Mouse (Mus musculus) left cerebral cortex, postnatal 10 days (tissue): ENCODE results near the gene Lamb1. TPM values are rescaled to one million over a fixed set of nuclear protein-coding genes. Genes with fewer than 3 reads are reported as not detected.
A peak's percentile ranks its signal among the peaks of the same experiment; 100 is the strongest.

ENCODE experiments used
- DNase-seq, 2 experiments: peaks; one replicate each; pipeline ENCODE4 v3.0.0; 2021 to 2022; ENCODE audit warnings: low spot score in 2 of 2, mixed read lengths in 1 of 2; ENCODE audit errors: extremely low spot score in 1 of 2
- intact Hi-C: fragments of 180-260 bp; cut with DNase I; formaldehyde crosslinking; loops from one replicate; pipeline ENCODE4 v1.15.1; 2025
- total RNA-seq, 2 experiments: library from RNA; stranded (reverse); gene quantifications; 2 replicates each; pipeline ENCODE4 v1.2.3; 2021

Lamb1 gene
- total RNA-seq, 2 experiments from 2014 or later: 33.1 to 35.1 TPM

- intact Hi-C loops: no loop called here
- DNase-seq: no peak
Measured at GRCm38 (mm10) chr12:31302766-31303511, 37.9 kb downstream of the Lamb1 start.

GRCm38 (mm10) chr12:31306075-31306675 lies 41.1 kb downstream of the Lamb1 start:
- DNase-seq: peak in 1 of 2 experiments; percentile 52
- intact Hi-C loops: no loop called here

GRCm38 (mm10) chr12:31307011-31307410 lies 42.0 kb downstream of the Lamb1 start:
- DNase-seq: no peak
- intact Hi-C loops: no loop called here

- no peak for DNase-seq
- intact Hi-C loops: no loop called here
Measured at GRCm38 (mm10) chr12:31307756-31308155, 42.7 kb downstream of the Lamb1 start.

GRCm38 (mm10) chr12:31310687-31311086 lies 45.7 kb downstream of the Lamb1 start:
- no peak for DNase-seq
- intact Hi-C loops: no loop called here

- intact Hi-C loops: no loop called here
Measured at GRCm38 (mm10) chr12:31311671-31312265, 46.7 kb downstream of the Lamb1 start.

GRCm38 (mm10) chr12:31312281-31312680 lies 47.2 kb downstream of the Lamb1 start:
- intact Hi-C loops: no loop called here
- no peak for DNase-seq

More at GRCm38 (mm10) chr12:31311671-31312265, 46.7 kb downstream of the Lamb1 start:
- no peak for DNase-seq

GRCm38 (mm10) chr12:31313136-31313535 lies 48.1 kb downstream of the Lamb1 start:
- intact Hi-C loops: no loop called here
- no peak for DNase-seq

GRCm38 (mm10) chr12:31314310-31314709 lies 49.3 kb downstream of the Lamb1 start:
- intact Hi-C loops: no loop called here
- DNase-seq: no peak

GRCm38 (mm10) chr12:31315961-31316360 lies 50.9 kb downstream of the Lamb1 start:
- DNase-seq: no peak
- intact Hi-C loops: no loop called here

GRCm38 (mm10) chr12:31317670-31318408 lies 52.8 kb downstream of the Lamb1 start:
- no peak for DNase-seq
- intact Hi-C loops: no loop called here

- intact Hi-C loops: no loop called here
- peak; percentile 29 to 66 for DNase-seq
Measured at GRCm38 (mm10) chr12:31318409-31318963, 53.5 kb downstream of the Lamb1 start.

GRCm38 (mm10) chr12:31320817-31321216 lies 55.8 kb downstream of the Lamb1 start:
- intact Hi-C loops: no loop called here

GRCm38 (mm10) chr12:31321532-31321931 lies 56.5 kb downstream of the Lamb1 start:
- intact Hi-C loops: no loop called here
- no peak for DNase-seq

More at GRCm38 (mm10) chr12:31320817-31321216, 55.8 kb downstream of the Lamb1 start:
- no peak for DNase-seq

GRCm38 (mm10) chr12:31323136-31323695 lies 58.2 kb downstream of the Lamb1 start:
- intact Hi-C loops: no loop called here
- no peak for DNase-seq

- DNase-seq: no peak
- intact Hi-C loops: no loop called here
Measured at GRCm38 (mm10) chr12:31327139-31327538, 62.1 kb downstream of the Lamb1 start.

- intact Hi-C loops: no loop called here
- no peak for DNase-seq
Measured at GRCm38 (mm10) chr12:31333261-31333660, 68.2 kb downstream of the Lamb1 start.

- intact Hi-C loops: no loop called here
- DNase-seq: no peak
Measured at GRCm38 (mm10) chr12:31350191-31350943, 85.3 kb downstream of the Lamb1 start.
